Mouse (Mus musculus) megakaryocyte, embryonic 14.5 days (primary cell): ENCODE measurements around the gene Zdhhc23. TPM values are rescaled to one million over a fixed set of nuclear protein-coding genes. Genes with fewer than 3 reads are reported as not detected.

ENCODE experiments used
- H3K27me3 ChIP-seq: replicated peaks from 2 replicates; pipeline ENCODE3; 2012; ENCODE audit warnings: inconsistent platforms
- H3K36me3 ChIP-seq: replicated peaks from 2 replicates; pipeline ENCODE3; 2012; ENCODE audit warnings: low read length, inconsistent platforms, mixed read lengths
- H3K4me1 ChIP-seq: 2 replicates; pipeline ENCODE4 v1.6.1; 2012; ENCODE audit warnings: inconsistent platforms
- H3K4me3 ChIP-seq: replicated peaks from 2 replicates; pipeline ENCODE3; 2012; ENCODE audit warnings: moderate library complexity, mild to moderate bottlenecking, inconsistent platforms
- H3K9me3 ChIP-seq: 2 replicates; pipeline ENCODE4 v1.6.1; 2012; ENCODE audit warnings: inconsistent platforms
- FLI1 ChIP-seq: IDR thresholded peaks from 2 replicates; pipeline ENCODE4 v1.6.1; 2012; ENCODE audit warnings: low read length, inconsistent platforms, mixed read lengths
- GATA1 ChIP-seq: IDR thresholded peaks from 3 replicates; pipeline ENCODE4 v1.6.1; 2012; ENCODE audit warnings: mixed read lengths, low read length, inconsistent platforms, borderline replicate concordance
- polyA plus RNA-seq: library from polyadenylated mRNA; stranded (reverse); fragments of >175 nt; gene quantifications from 2 replicates; pipeline ENCODE4 v1.2.3, GENCODE M21; 2012; ENCODE audit warnings: low replicate concordance; ENCODE audit not compliant: insufficient read depth

Gene Zdhhc23
- polyA plus RNA-seq, 1 experiment: 0.12 TPM

GRCm38 (mm10) chr16:43972391-43972790 is 7.2 kb downstream of the Zdhhc23 start:
- Histone ChIP-seq H3K9me3 (no peaks in the 10 kb centered on the region), H3K27me3 (peaks cover 49% of the 10 kb centered on the region), H3K36me3 (peaks cover 7% of the 10 kb centered on the region), H3K4me1 (peaks cover 9% of the 10 kb centered on the region; the same call in 1 of the 2 replicates), H3K4me3 (no peak overlapping the region)
- no peak for TF ChIP-seq GATA1
- no peak for TF ChIP-seq FLI1

- Histone ChIP-seq H3K36me3 (peaks cover 7% of the 10 kb centered on the region), H3K9me3 (no peaks in the 10 kb centered on the region), H3K4me1 (peaks cover 9% of the 10 kb centered on the region; the same call in 1 of the 2 replicates), H3K27me3 (peaks cover 48% of the 10 kb centered on the region), H3K4me3 (no peak overlapping the region)
- TF ChIP-seq GATA1 (no peak), FLI1 (no peak)
Observed at GRCm38 (mm10) chr16:43971741-43972140, 7.8 kb downstream of the Zdhhc23 start.

GRCm38 (mm10) chr16:43971189-43971588 is 8.4 kb downstream of the Zdhhc23 start:
- Histone ChIP-seq H3K27me3 (peaks cover 42% of the 10 kb centered on the region), H3K9me3 (no peaks in the 10 kb centered on the region), H3K4me1 (peaks cover 9% of the 10 kb centered on the region; the same call in 1 of the 2 replicates), H3K36me3 (peaks cover 7% of the 10 kb centered on the region), H3K4me3 (no peak overlapping the region)
- TF ChIP-seq GATA1 (no peak), FLI1 (no peak)

- H3K36me3 ChIP-seq: peaks cover 9% of the 10 kb centered on the region
- H3K27me3 ChIP-seq: peaks cover 37% of the 10 kb centered on the region
- no peak overlapping the region for H3K4me3 ChIP-seq
- H3K9me3 ChIP-seq: no peaks in the 10 kb centered on the region
- TF ChIP-seq FLI1 (no peak), GATA1 (no peak)
- H3K4me1 ChIP-seq: peaks cover 9% of the 10 kb centered on the region; the same call in 1 of the 2 replicates
Observed at GRCm38 (mm10) chr16:43970426-43970825, 9.2 kb downstream of the Zdhhc23 start.

GRCm38 (mm10) chr16:43965781-43966389 is 13.7 kb downstream of the Zdhhc23 start:
- Histone ChIP-seq H3K27me3 (peaks cover 9% of the 10 kb centered on the region), H3K4me3 (no peak overlapping the region), H3K36me3 (peaks cover 49% of the 10 kb centered on the region), H3K9me3 (no peaks in the 10 kb centered on the region), H3K4me1 (peaks cover 3% of the 10 kb centered on the region; the same call in 1 of the 2 replicates)
- TF ChIP-seq FLI1: no peak
- TF ChIP-seq GATA1: no peak

GRCm38 (mm10) chr16:43963780-43964179 is 15.8 kb downstream of the Zdhhc23 start:
- peaks cover 63% of the 10 kb centered on the region for H3K36me3 ChIP-seq

GRCm38 (mm10) chr16:43963291-43963690 is 16.3 kb downstream of the Zdhhc23 start:
- no peaks in the 10 kb centered on the region for H3K27me3 ChIP-seq
- no peak for TF ChIP-seq FLI1
- TF ChIP-seq GATA1: no peak
- H3K4me1 ChIP-seq: no peaks in the 10 kb centered on the region

More at GRCm38 (mm10) chr16:43963780-43964179, 15.8 kb downstream of the Zdhhc23 start:
- Histone ChIP-seq H3K4me1 (no peaks in the 10 kb centered on the region), H3K9me3 (no peaks in the 10 kb centered on the region), H3K27me3 (no peaks in the 10 kb centered on the region), H3K4me3 (no peak overlapping the region)
- no peak for TF ChIP-seq GATA1
- no peak for TF ChIP-seq FLI1

GRCm38 (mm10) chr16:43958038-43958437 is 21.6 kb downstream of the Zdhhc23 start:
- Histone ChIP-seq H3K36me3 (peaks cover 77% of the 10 kb centered on the region), H3K9me3 (no peaks in the 10 kb centered on the region), H3K27me3 (no peaks in the 10 kb centered on the region), H3K4me1 (0 out of 2 replicates have a peak, but pooled peaks cover 3% of the 10 kb centered on the region), H3K4me3 (no peak overlapping the region)
- no peak for TF ChIP-seq FLI1

More at GRCm38 (mm10) chr16:43963291-43963690, 16.3 kb downstream of the Zdhhc23 start:
- Histone ChIP-seq H3K9me3 (no peaks in the 10 kb centered on the region), H3K4me3 (no peak overlapping the region), H3K36me3 (peaks cover 65% of the 10 kb centered on the region)

GRCm38 (mm10) chr16:43954913-43955312 is 24.7 kb downstream of the Zdhhc23 start:
- Histone ChIP-seq H3K27me3 (no peaks in the 10 kb centered on the region), H3K4me1 (peaks cover 13% of the 10 kb centered on the region), H3K4me3 (no peak overlapping the region), H3K9me3 (no peaks in the 10 kb centered on the region), H3K36me3 (peaks cover 71% of the 10 kb centered on the region)
- TF ChIP-seq FLI1 (no peak), GATA1 (no peak)

- peaks cover 40% of the 10 kb centered on the region for H3K36me3 ChIP-seq
- peaks cover 13% of the 10 kb centered on the region for H3K4me1 ChIP-seq
- no peak overlapping the region for H3K4me3 ChIP-seq
- H3K27me3 ChIP-seq: no peaks in the 10 kb centered on the region
- no peaks in the 10 kb centered on the region for H3K9me3 ChIP-seq
- no peak for TF ChIP-seq GATA1
- TF ChIP-seq FLI1: no peak
Observed at GRCm38 (mm10) chr16:43951591-43951990, 28.0 kb downstream of the Zdhhc23 start.
